Mouse (Mus musculus): ENCODE results near the gene Bco1. TPM values are rescaled to one million over a fixed set of nuclear protein-coding genes. Genes with fewer than 3 reads are reported as not detected.

The Bco1 gene
- total RNA-seq, 1 experiment from 2014 or later, result 0.95 TPM

GRCm38 (mm10) chr8:117173690-117174089, 78.0 kb downstream of the Bco1 start:
- ATAC-seq (replicated peaks; ENCODE audit: insufficient number of reproducible peaks, low FRiP score, low TSS enrichment, poor library complexity, severe bottlenecking), result no peak

- ATAC-seq (replicated peaks; ENCODE audit: insufficient number of reproducible peaks, low FRiP score, low TSS enrichment, poor library complexity, severe bottlenecking), result no peak
Measured at GRCm38 (mm10) chr8:117174536-117174935, 78.9 kb downstream of the Bco1 start.

DNA sequence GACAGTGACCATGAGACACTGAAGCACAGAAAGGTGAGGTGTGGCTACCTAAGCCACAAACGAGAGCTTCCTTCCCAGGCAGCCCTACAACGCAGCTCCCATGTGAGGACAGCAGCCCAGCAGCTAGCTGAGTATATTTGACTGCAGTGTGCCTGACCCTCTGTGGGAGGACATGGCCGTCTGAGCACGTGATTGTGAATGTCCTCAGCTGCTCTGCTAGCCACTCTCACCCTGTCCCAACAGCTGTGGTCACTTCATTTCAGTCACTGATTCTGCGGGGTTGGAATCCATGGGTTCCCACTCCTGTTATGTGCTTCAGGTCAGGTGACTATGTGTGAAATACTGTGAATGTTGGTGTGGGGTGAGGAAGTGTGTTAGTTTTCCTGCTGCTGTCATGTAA, 80.7 kb downstream of the Bco1 start:
- no peak for ATAC-seq (replicated peaks; ENCODE audit: insufficient number of reproducible peaks, low FRiP score, low TSS enrichment, poor library complexity, severe bottlenecking)

GRCm38 (mm10) chr8:117177236-117177635, 81.6 kb downstream of the Bco1 start:
- no peak for ATAC-seq (replicated peaks; ENCODE audit: insufficient number of reproducible peaks, low FRiP score, low TSS enrichment, poor library complexity, severe bottlenecking)

DNA sequence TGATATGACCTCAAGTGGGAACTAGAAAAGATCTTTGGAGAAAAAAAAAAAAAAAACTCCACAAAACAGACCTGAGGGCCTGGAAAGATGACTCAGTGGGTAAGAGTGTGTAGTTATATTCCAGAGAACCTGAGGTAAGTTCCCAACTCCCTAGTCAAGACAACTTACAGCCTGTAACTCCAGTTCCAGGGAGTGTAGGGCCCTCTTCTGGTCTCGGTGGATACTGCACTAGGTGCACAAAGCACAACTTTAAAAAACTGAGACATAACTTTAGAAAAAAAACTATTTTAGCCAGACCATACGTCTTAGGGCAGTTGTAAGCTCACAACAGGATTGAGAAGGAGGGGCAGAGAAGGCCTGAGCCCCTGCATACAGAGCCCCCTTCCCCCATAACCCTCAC, 82.4 kb downstream of the Bco1 start:
- no peak for ATAC-seq (replicated peaks; ENCODE audit: insufficient number of reproducible peaks, low FRiP score, low TSS enrichment, poor library complexity, severe bottlenecking)

GRCm38 (mm10) chr8:117178676-117179075, 83.0 kb downstream of the Bco1 start:
- no peak for ATAC-seq (replicated peaks; ENCODE audit: insufficient number of reproducible peaks, low FRiP score, low TSS enrichment, poor library complexity, severe bottlenecking)

GRCm38 (mm10) chr8:117182746-117183145, 87.1 kb downstream of the Bco1 start:
- no peak for ATAC-seq (replicated peaks; ENCODE audit: insufficient number of reproducible peaks, low FRiP score, low TSS enrichment, poor library complexity, severe bottlenecking)

Other genes with a start within 250 kb of the Bco1 start
- 4.8 to 15.3 TPM (median 11.9 TPM) in 3 replicates for gene Cmc2, start 174.4 kb upstream of the Bco1 start, total RNA-seq (2017)
- gene Cenpn, start 174.1 kb upstream of the Bco1 start, total RNA-seq (2017), result 0.58 to 1.9 TPM (median 1.1 TPM) in 3 replicates
- gene Atmin, start 152.5 kb upstream of the Bco1 start, total RNA-seq (2017), result 20.7 to 30.9 TPM (median 25.9 TPM) in 3 replicates
- 0.29 to 1.3 TPM in 2 of 3 replicates, not detected in the other for gene 1700030J22Rik, start 116.9 kb upstream of the Bco1 start, total RNA-seq (2017)
- 9.1 to 13.1 TPM (median 10.7 TPM) in 3 replicates for gene Gcsh, start 102.3 kb upstream of the Bco1 start, total RNA-seq (2017)
- gene Pkd1l2, start 13.4 kb upstream of the Bco1 start, total RNA-seq (2017), result 1.6 to 2.5 TPM in 2 of 3 replicates, not detected in the other
- gene Gan, start 62.3 kb downstream of the Bco1 start, total RNA-seq (2017), result 2.3 to 6.9 TPM (median 2.6 TPM) in 3 replicates
- 27.4 to 61.1 TPM (median 27.9 TPM) in 3 replicates for gene Cmip, start 161.2 kb downstream of the Bco1 start, total RNA-seq (2017)

All from monocyte, adult 5-6 weeks (primary cell).